Mouse (Mus musculus) CH12.LX (cell line): Measurements from ENCODE around the gene Cep44. TPM values are rescaled to one million over a fixed set of nuclear protein-coding genes. Genes with fewer than 3 reads are reported as not detected.

Experiments
- DNase-seq: peaks from one replicate; pipeline ENCODE4 v3.0.0-alpha.2; 2013; ENCODE audit errors: extremely low read depth
- H3K27ac ChIP-seq: 2 replicates; pipeline ENCODE4 v1.5.1; 2012; ENCODE audit warnings: low read depth, mild to moderate bottlenecking, control low read depth, moderate library complexity; ENCODE audit not compliant: insufficient read depth
- H3K27me3 ChIP-seq: replicated peaks from 2 replicates; pipeline ENCODE3; 2012; ENCODE audit warnings: inconsistent platforms
- H3K36me3 ChIP-seq, 2 experiments: replicated peaks in 1 of 2; 2 replicates each; pipeline versions ENCODE3 to v1.6.1; 2012; ENCODE audit warnings: inconsistent platforms in 1 of 2, low read length in 1 of 2, mild to moderate bottlenecking in 1 of 2, mixed read lengths in 1 of 2, moderate library complexity in 1 of 2; ENCODE audit not compliant: control insufficient read depth in 1 of 2, insufficient read depth in 1 of 2
- H3K4me1 ChIP-seq, 2 experiments: 2 replicates each; pipeline ENCODE4 v1.6.1; 2012; ENCODE audit warnings: inconsistent platforms in 1 of 2, moderate library complexity in 1 of 2; ENCODE audit not compliant: insufficient read depth in 2 of 2, control insufficient read depth in 1 of 2
- H3K4me2 ChIP-seq: 2 replicates; pipeline ENCODE4 v1.6.1; 2012; ENCODE audit warnings: low read depth, mild to moderate bottlenecking, control low read depth; ENCODE audit not compliant: poor library complexity, insufficient read depth, severe bottlenecking
- H3K4me3 ChIP-seq, 3 experiments: fragments of 150-350 bp in 1 of 3; sonication (generic) in 1 of 3; replicated peaks in 1 of 3; 2 replicates each; pipeline versions ENCODE3 to v1.5.1; 2011 to 2012; ENCODE audit warnings: low read depth in 2 of 3, low read length in 2 of 3, mild to moderate bottlenecking in 2 of 3, moderate library complexity in 2 of 3, control low read depth in 1 of 3, improper control_type of control experiment in 1 of 3, inconsistent platforms in 1 of 3, mixed read lengths in 1 of 3; ENCODE audit not compliant: poor library complexity in 1 of 3
- H3K79me2 ChIP-seq: replicated peaks from 2 replicates; pipeline ENCODE4 v1.6.1; 2012; ENCODE audit warnings: mild to moderate bottlenecking, moderate library complexity; ENCODE audit not compliant: control insufficient read depth, poor library complexity, insufficient read depth, severe bottlenecking; ENCODE audit errors: extremely low read depth
- H3K9ac ChIP-seq: 2 replicates; pipeline ENCODE4 v1.6.1; 2012; ENCODE audit warnings: low read depth, mild to moderate bottlenecking, control low read depth, moderate library complexity; ENCODE audit not compliant: insufficient read depth
- H3K9me3 ChIP-seq: replicated peaks from 2 replicates; pipeline ENCODE3; 2012; ENCODE audit warnings: low read length, inconsistent platforms, mixed read lengths
- BHLHE40 ChIP-seq: IDR thresholded peaks from 2 replicates; pipeline ENCODE4 v1.6.1; 2011; ENCODE audit warnings: mild to moderate bottlenecking, low read depth, low read length, improper control_type of control experiment
- CTCF ChIP-seq, 2 experiments: IDR thresholded peaks in 1 of 2; conservative IDR thresholded peaks in 1 of 2; 2 replicates each; pipeline ENCODE4 v1.5.1; 2011 to 2012; ENCODE audit warnings: low read depth in 2 of 2, low read length in 2 of 2, improper control_type of control experiment in 1 of 2, inconsistent platforms in 1 of 2, mild to moderate bottlenecking in 1 of 2, moderate library complexity in 1 of 2
- ELF1 ChIP-seq: IDR thresholded peaks from 2 replicates; pipeline ENCODE4 v1.6.1; 2014; ENCODE audit warnings: low read depth, mild to moderate bottlenecking, inconsistent platforms, low read length, improper control_type of control experiment
- HCFC1 ChIP-seq: IDR thresholded peaks from 2 replicates; pipeline ENCODE4 v1.6.1; 2012; ENCODE audit warnings: low read depth, mild to moderate bottlenecking, inconsistent platforms, low read length, improper control_type of control experiment
- IRF4 ChIP-seq: IDR thresholded peaks from 2 replicates; pipeline ENCODE4 v1.6.1; 2014; ENCODE audit warnings: low read depth, mild to moderate bottlenecking, inconsistent platforms, low read length, improper control_type of control experiment
- KAT2A ChIP-seq: IDR thresholded peaks from 2 replicates; pipeline ENCODE4 v1.6.1; 2012; ENCODE audit warnings: low read length, improper control_type of control experiment, inconsistent platforms; ENCODE audit not compliant: insufficient replicate concordance
- PAX5 ChIP-seq: IDR thresholded peaks from 2 replicates; pipeline ENCODE4 v1.6.1; 2012; ENCODE audit warnings: low read length, inconsistent platforms, mixed read lengths
- SIN3A ChIP-seq: IDR thresholded peaks from 2 replicates; pipeline ENCODE4 v1.6.1; 2012; ENCODE audit warnings: low read length, improper control_type of control experiment, inconsistent platforms
- ZC3H11A ChIP-seq: IDR thresholded peaks from 2 replicates; pipeline ENCODE4 v1.6.1; 2012; ENCODE audit warnings: low read depth, mild to moderate bottlenecking, inconsistent platforms, low read length, improper control_type of control experiment
- ZNF384 ChIP-seq: IDR thresholded peaks from 2 replicates; pipeline ENCODE4 v1.6.1; 2012; ENCODE audit warnings: low read depth, low read length, improper control_type of control experiment, inconsistent platforms
- dilution Hi-C: fragments of 300-500 bp; cut with MboI; formaldehyde crosslinking; loops from 2 replicates; pipeline ENCODE4 v1.14.3; 2020; ENCODE audit warnings: low sequenced_read_pairs; ENCODE audit not compliant: extremely low pct_unique_long_range_greater_than_20kb, extremely low pct_ligation_motif_present
- in situ Hi-C: fragments of 300-500 bp; cut with MboI; formaldehyde crosslinking; loops from 3 replicates; pipeline ENCODE4 v1.14.3; 2019; ENCODE audit warnings: low sequenced_read_pairs, low pct_ligation_motif_present, low pct_unique_long_range_greater_than_20kb, mixed read lengths
- polyA plus RNA-seq: library from polyadenylated mRNA; unstranded; fragments of >175 nt; gene quantifications from 2 replicates; pipeline ENCODE4 v1.2.1, GENCODE M21; 2012; ENCODE audit warnings: low read depth; ENCODE audit not compliant: insufficient read length
- total RNA-seq, 2 experiments: library from RNA; depleted of rRNA; stranded (reverse); fragments of 300-350 nt in 1 of 2; fragments of >200 nt in 1 of 2; gene quantifications; 2 replicates each; pipeline ENCODE4 v1.2.3; 2012 to 2014

Cep44 gene
- total and polyA plus RNA-seq, 3 experiments, result 23.2 to 54.7 (median 28.5) TPM

- dilution Hi-C loops (no loop called here), in situ Hi-C loops (no loop called here)
- Histone ChIP-seq H3K9me3 (no peaks in the 10 kb centered on the region), H3K9ac (no peak overlapping the region), H3K4me3 (no peak overlapping the region), H3K36me3 (peaks cover 0 to 18% of the 10 kb centered on the region in 2 experiments), H3K4me2 (no peak overlapping the region), H3K27me3 (no peaks in the 10 kb centered on the region), H3K79me2 (no peaks in the 10 kb centered on the region), H3K4me1 (no peaks in the 10 kb centered on the region), H3K27ac (no peak overlapping the region)
- TF ChIP-seq PAX5, result no peak
- TF ChIP-seq ZC3H11A, result no peak
- TF ChIP-seq ELF1, result no peak
- DNase-seq, result no peak
Observed at GRCm38 (mm10) chr8:56589004-56589403, 38.2 kb upstream of the Cep44 start.

- in situ Hi-C loops (no loop called here), dilution Hi-C loops (no loop called here)
- Histone ChIP-seq H3K79me2 (no peaks in the 10 kb centered on the region), H3K27me3 (no peaks in the 10 kb centered on the region), H3K4me2 (no peak overlapping the region), H3K36me3 (peaks cover 0 to 7% of the 10 kb centered on the region in 2 experiments), H3K9ac (no peak overlapping the region)
- peak; percentile 4 for DNase-seq
- TF ChIP-seq CTCF (conservative IDR thresholded peaks at IDR 0.05 in 1 of 2, IDR thresholded peaks at IDR 0.05 in 1 of 2; ENCODE audit: low read depth in 2 of 2, low read length in 2 of 2) (peak in 1 of 2 experiments; percentile 39; a peak in 2 of 4 replicates), KAT2A (no peak), BHLHE40 (peak; percentile 41; the same call in 1 of the 2 replicates), ZNF384 (no peak)
- TF ChIP-seq, all 38 proteins: peak for 2
- Histone ChIP-seq H3K4me3 (no peak overlapping the region), H3K27ac (no peak overlapping the region), H3K9me3 (no peaks in the 10 kb centered on the region), H3K4me1 (no peaks in the 10 kb centered on the region)
Observed at GRCm38 (mm10) chr8:56582841-56583240, 32.0 kb upstream of the Cep44 start.

GRCm38 (mm10) chr8:56580918-56581317 lies 30.1 kb upstream of the Cep44 start:
- dilution Hi-C loops, result no loop called here
- Histone ChIP-seq H3K4me3 (no peak overlapping the region), H3K36me3 (peaks cover 0 to 7% of the 10 kb centered on the region in 2 experiments), H3K79me2 (no peaks in the 10 kb centered on the region), H3K4me1 (no peaks in the 10 kb centered on the region), H3K27ac (no peak overlapping the region), H3K27me3 (no peaks in the 10 kb centered on the region), H3K9ac (no peak overlapping the region), H3K9me3 (no peaks in the 10 kb centered on the region), H3K4me2 (no peak overlapping the region)
- in situ Hi-C loops, result no loop called here
- no peak for TF ChIP-seq BHLHE40
- no peak for TF ChIP-seq SIN3A
- TF ChIP-seq CTCF (conservative IDR thresholded peaks at IDR 0.05 in 1 of 2, IDR thresholded peaks at IDR 0.05 in 1 of 2; ENCODE audit: low read depth in 2 of 2, low read length in 2 of 2), result no peak
- no peak for TF ChIP-seq IRF4
- no peak for TF ChIP-seq HCFC1
- DNase-seq, result no peak
